Mouse (Mus musculus): ENCODE measurements at regions not wholly inside any gene's neighbourhood (a gene's known extent, or its start where the extent isn't known, plus 50 kb on each side); places are given as distances from the start of the nearest gene placed in this dataset.
A peak's percentile ranks its signal among the peaks of the same experiment; 100 is the strongest.

GRCm38 (mm10) chr9:91904066-91904465 is 288.7 kb upstream of the Plscr5 start:
- Histone ChIP-seq H3K27me3 (ENCODE audit: control insufficient read depth, insufficient read depth, low read length) (no peaks in the 10 kb centered on the region), H3K4me1 (ENCODE audit: control insufficient read depth, insufficient read depth, low read length) (no peaks in the 10 kb centered on the region), H3K4me2 (ENCODE audit: low read depth, low read length) (no peak overlapping the region), H3K9ac (replicated peaks; ENCODE audit: low read depth, low read length) (no peak overlapping the region), H3K36me3 (ENCODE audit: control insufficient read depth, insufficient read depth, low read length) (no peaks in the 10 kb centered on the region), H3K9me3 (ENCODE audit: control insufficient read depth, low read length) (no peaks in the 10 kb centered on the region), H3K4me3 (ENCODE audit: low read depth, low read length) (no peak overlapping the region), H3K27ac (ENCODE audit: low read depth, low read length) (no peak overlapping the region)
- no peak for ATAC-seq (ENCODE audit: low read depth)
- WGBS = 72% methylated on average over 5 of the region's 5 CpGs

GRCm38 (mm10) chr9:91900956-91901355 is 291.8 kb upstream of the Plscr5 start:
- Histone ChIP-seq H3K27ac (ENCODE audit: low read depth, low read length) (no peak overlapping the region), H3K36me3 (ENCODE audit: control insufficient read depth, insufficient read depth, low read length) (no peaks in the 10 kb centered on the region), H3K9ac (replicated peaks; ENCODE audit: low read depth, low read length) (no peak overlapping the region), H3K4me2 (ENCODE audit: low read depth, low read length) (no peak overlapping the region), H3K9me3 (ENCODE audit: control insufficient read depth, low read length) (no peaks in the 10 kb centered on the region), H3K4me3 (ENCODE audit: low read depth, low read length) (no peak overlapping the region), H3K27me3 (ENCODE audit: control insufficient read depth, insufficient read depth, low read length) (no peaks in the 10 kb centered on the region), H3K4me1 (ENCODE audit: control insufficient read depth, insufficient read depth, low read length) (no peaks in the 10 kb centered on the region)
- no peak for ATAC-seq (ENCODE audit: low read depth)

GRCm38 (mm10) chr9:91876823-91877222 is 315.9 kb upstream of the Plscr5 start:
- no peak overlapping the region for H3K27ac ChIP-seq (ENCODE audit: low read depth, low read length)
- no peak overlapping the region for H3K4me2 ChIP-seq (ENCODE audit: low read depth, low read length)
- H3K9me3 ChIP-seq (ENCODE audit: control insufficient read depth, low read length) = no peaks in the 10 kb centered on the region
- no peaks in the 10 kb centered on the region for H3K36me3 ChIP-seq (ENCODE audit: control insufficient read depth, insufficient read depth, low read length)
- WGBS = 92% methylated on average over 1 of the region's 1 CpGs
- ATAC-seq (ENCODE audit: low read depth) = peak; percentile 66; the same call in 1 of the 2 replicates
- no peaks in the 10 kb centered on the region for H3K4me1 ChIP-seq (ENCODE audit: control insufficient read depth, insufficient read depth, low read length)
- no peak overlapping the region for H3K9ac ChIP-seq (replicated peaks; ENCODE audit: low read depth, low read length)
- H3K27me3 ChIP-seq (ENCODE audit: control insufficient read depth, insufficient read depth, low read length) = no peaks in the 10 kb centered on the region
- H3K4me3 ChIP-seq (ENCODE audit: low read depth, low read length) = no peak overlapping the region

GRCm38 (mm10) chr9:91831556-91831955 is 361.2 kb upstream of the Plscr5 start:
- 47% methylated on average over 3 of the region's 3 CpGs for WGBS
- Histone ChIP-seq H3K4me1 (ENCODE audit: control insufficient read depth, insufficient read depth, low read length) (no peaks in the 10 kb centered on the region), H3K27me3 (ENCODE audit: control insufficient read depth, insufficient read depth, low read length) (no peaks in the 10 kb centered on the region)

GRCm38 (mm10) chr9:91823733-91824487 is 368.8 kb upstream of the Plscr5 start:
- Histone ChIP-seq H3K4me1 (ENCODE audit: control insufficient read depth, insufficient read depth, low read length) (no peaks in the 10 kb centered on the region), H3K9ac (replicated peaks; ENCODE audit: low read depth, low read length) (no peak overlapping the region), H3K4me2 (ENCODE audit: low read depth, low read length) (no peak overlapping the region), H3K27me3 (ENCODE audit: control insufficient read depth, insufficient read depth, low read length) (no peaks in the 10 kb centered on the region), H3K4me3 (ENCODE audit: low read depth, low read length) (no peak overlapping the region), H3K36me3 (ENCODE audit: control insufficient read depth, insufficient read depth, low read length) (no peaks in the 10 kb centered on the region), H3K9me3 (ENCODE audit: control insufficient read depth, low read length) (no peaks in the 10 kb centered on the region), H3K27ac (ENCODE audit: low read depth, low read length) (no peak overlapping the region)
- 91% methylated on average over 1 of the region's 1 CpGs for WGBS
- ATAC-seq (ENCODE audit: low read depth) = no peak

More at GRCm38 (mm10) chr9:91831556-91831955, 361.2 kb upstream of the Plscr5 start:
- Histone ChIP-seq H3K4me2 (ENCODE audit: low read depth, low read length) (no peak overlapping the region), H3K9me3 (ENCODE audit: control insufficient read depth, low read length) (no peaks in the 10 kb centered on the region), H3K9ac (replicated peaks; ENCODE audit: low read depth, low read length) (no peak overlapping the region), H3K27ac (ENCODE audit: low read depth, low read length) (no peak overlapping the region), H3K36me3 (ENCODE audit: control insufficient read depth, insufficient read depth, low read length) (no peaks in the 10 kb centered on the region), H3K4me3 (ENCODE audit: low read depth, low read length) (no peak overlapping the region)
- ATAC-seq (ENCODE audit: low read depth) = no peak

GRCm38 (mm10) chr9:91818616-91819328 is 374.0 kb upstream of the Plscr5 start:
- no peaks in the 10 kb centered on the region for H3K36me3 ChIP-seq (ENCODE audit: control insufficient read depth, insufficient read depth, low read length)
- no peak for ATAC-seq (ENCODE audit: low read depth)
- H3K4me2 ChIP-seq (ENCODE audit: low read depth, low read length) = no peak overlapping the region
- H3K27me3 ChIP-seq (ENCODE audit: control insufficient read depth, insufficient read depth, low read length) = no peaks in the 10 kb centered on the region
- H3K9me3 ChIP-seq (ENCODE audit: control insufficient read depth, low read length) = no peaks in the 10 kb centered on the region
- no peak overlapping the region for H3K9ac ChIP-seq (replicated peaks; ENCODE audit: low read depth, low read length)
- no peak overlapping the region for H3K4me3 ChIP-seq (ENCODE audit: low read depth, low read length)
- WGBS = 55% methylated on average over 13 of the region's 13 CpGs
- H3K4me1 ChIP-seq (ENCODE audit: control insufficient read depth, insufficient read depth, low read length) = no peaks in the 10 kb centered on the region
- H3K27ac ChIP-seq (ENCODE audit: low read depth, low read length) = no peak overlapping the region; the same call in 1 of the 2 replicates

- 89% methylated on average over 3 of the region's 3 CpGs for WGBS
- no peak for ATAC-seq (ENCODE audit: low read depth)
- no peak overlapping the region for H3K27ac ChIP-seq (ENCODE audit: low read depth, low read length)
- H3K4me1 ChIP-seq (ENCODE audit: control insufficient read depth, insufficient read depth, low read length) = no peaks in the 10 kb centered on the region
- H3K4me2 ChIP-seq (ENCODE audit: low read depth, low read length) = no peak overlapping the region
- H3K36me3 ChIP-seq (ENCODE audit: control insufficient read depth, insufficient read depth, low read length) = no peaks in the 10 kb centered on the region
- H3K9me3 ChIP-seq (ENCODE audit: control insufficient read depth, low read length) = no peaks in the 10 kb centered on the region
- H3K27me3 ChIP-seq (ENCODE audit: control insufficient read depth, insufficient read depth, low read length) = no peaks in the 10 kb centered on the region
- no peak overlapping the region for H3K4me3 ChIP-seq (ENCODE audit: low read depth, low read length)
- no peak overlapping the region for H3K9ac ChIP-seq (replicated peaks; ENCODE audit: low read depth, low read length)
Observed at GRCm38 (mm10) chr9:91803372-91803961, 389.3 kb upstream of the Plscr5 start.

- 91% methylated on average over 4 of the region's 4 CpGs for WGBS
- Histone ChIP-seq H3K4me2 (ENCODE audit: low read depth, low read length) (no peak overlapping the region), H3K4me3 (ENCODE audit: low read depth, low read length) (no peak overlapping the region)
Observed at GRCm38 (mm10) chr9:91798837-91799225, 393.9 kb upstream of the Plscr5 start.

More at GRCm38 (mm10) chr9:91798837-91799225, 393.9 kb upstream of the Plscr5 start:
- no peaks in the 10 kb centered on the region for H3K36me3 ChIP-seq (ENCODE audit: control insufficient read depth, insufficient read depth, low read length)
- H3K4me1 ChIP-seq (ENCODE audit: control insufficient read depth, insufficient read depth, low read length) = no peaks in the 10 kb centered on the region
- H3K9ac ChIP-seq (replicated peaks; ENCODE audit: low read depth, low read length) = no peak overlapping the region
- ATAC-seq (ENCODE audit: low read depth) = no peak
- H3K27ac ChIP-seq (ENCODE audit: low read depth, low read length) = no peak overlapping the region
- H3K27me3 ChIP-seq (ENCODE audit: control insufficient read depth, insufficient read depth, low read length) = no peaks in the 10 kb centered on the region
- no peaks in the 10 kb centered on the region for H3K9me3 ChIP-seq (ENCODE audit: control insufficient read depth, low read length)
